Mouse (Mus musculus): ENCODE data around the gene Atrnl1. TPM values are rescaled to one million over a fixed set of nuclear protein-coding genes. Genes with fewer than 3 reads are reported as not detected.
"Not testable (repeated sequence)": the region's sequence is repeated elsewhere in the genome, so short reads cannot be mapped to it uniquely, and the experiment has no call there.

Gene Atrnl1
- polyA plus RNA-seq, 1 experiment: 4.2 TPM

DNA sequence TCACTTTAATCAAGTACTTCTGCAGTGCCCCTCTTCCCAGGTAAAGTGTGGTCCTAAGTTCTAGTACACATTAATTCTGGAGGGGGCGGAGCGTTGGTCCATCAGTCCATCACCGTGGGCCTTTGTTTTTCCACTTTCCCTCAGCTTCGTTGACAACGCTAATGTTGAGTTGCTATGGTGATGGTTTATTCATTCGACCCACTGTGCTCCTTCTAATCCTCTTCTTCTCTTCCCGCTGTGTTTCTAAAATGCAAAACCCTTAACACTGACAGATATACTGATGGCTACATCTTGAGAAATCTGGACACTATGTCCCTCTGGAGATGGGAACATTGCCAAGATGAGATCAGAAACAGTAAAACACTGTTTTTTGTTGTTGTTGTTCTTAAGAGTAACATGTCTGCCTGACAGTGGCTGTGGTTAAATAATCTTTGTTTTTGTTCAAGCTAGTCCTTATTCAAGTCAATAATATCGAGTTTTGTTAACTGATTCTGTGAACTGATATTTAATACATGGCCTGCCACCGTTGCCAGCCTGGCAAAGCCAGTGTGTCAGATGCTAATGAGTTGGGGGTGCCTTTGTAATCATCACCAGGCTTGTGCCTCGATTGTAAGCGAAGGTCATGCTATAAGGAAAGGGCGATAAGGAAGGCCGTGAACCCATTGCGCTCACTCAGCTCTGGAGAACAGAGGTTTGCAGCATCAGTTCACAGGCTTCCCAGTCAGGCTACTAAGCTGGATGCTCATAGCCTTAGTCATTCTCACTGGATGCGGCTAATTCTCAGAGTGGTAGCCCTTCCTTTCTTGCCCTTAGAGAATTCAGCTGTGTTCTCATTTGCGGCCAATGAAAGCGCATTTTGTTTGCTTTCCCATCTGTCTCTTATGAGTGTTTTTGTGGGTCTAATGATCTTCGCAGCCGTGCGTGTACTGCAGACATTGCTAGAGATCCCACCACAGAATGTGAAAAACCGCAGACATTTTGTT lies 375.4 kb downstream of the Atrnl1 start:
- TF ChIP-seq POLR2A (IDR thresholded peaks at IDR 0.05; ENCODE audit: borderline replicate concordance, control insufficient read depth, low read depth, low read length) (no peak), CTCF (IDR thresholded peaks at IDR 0.05; ENCODE audit: control insufficient read depth, insufficient read depth, low read length) (no peak)
- 90% methylated on average over 21 of the region's 21 CpGs for whole genome bisulfite sequencing
- no peaks in the 10 kb centered on the region; the same call in 1 of the 2 replicates for H3K4me1 ChIP-seq (ENCODE audit: control insufficient read depth, insufficient read depth, low read length)
- H3K27ac ChIP-seq (ENCODE audit: control insufficient read depth, insufficient read depth, low read depth, low read length, poor library complexity): no peak overlapping the region
- H3K4me3 ChIP-seq (replicated peaks; ENCODE audit: control insufficient read depth, low read depth, low read length): no peak overlapping the region

DNA sequence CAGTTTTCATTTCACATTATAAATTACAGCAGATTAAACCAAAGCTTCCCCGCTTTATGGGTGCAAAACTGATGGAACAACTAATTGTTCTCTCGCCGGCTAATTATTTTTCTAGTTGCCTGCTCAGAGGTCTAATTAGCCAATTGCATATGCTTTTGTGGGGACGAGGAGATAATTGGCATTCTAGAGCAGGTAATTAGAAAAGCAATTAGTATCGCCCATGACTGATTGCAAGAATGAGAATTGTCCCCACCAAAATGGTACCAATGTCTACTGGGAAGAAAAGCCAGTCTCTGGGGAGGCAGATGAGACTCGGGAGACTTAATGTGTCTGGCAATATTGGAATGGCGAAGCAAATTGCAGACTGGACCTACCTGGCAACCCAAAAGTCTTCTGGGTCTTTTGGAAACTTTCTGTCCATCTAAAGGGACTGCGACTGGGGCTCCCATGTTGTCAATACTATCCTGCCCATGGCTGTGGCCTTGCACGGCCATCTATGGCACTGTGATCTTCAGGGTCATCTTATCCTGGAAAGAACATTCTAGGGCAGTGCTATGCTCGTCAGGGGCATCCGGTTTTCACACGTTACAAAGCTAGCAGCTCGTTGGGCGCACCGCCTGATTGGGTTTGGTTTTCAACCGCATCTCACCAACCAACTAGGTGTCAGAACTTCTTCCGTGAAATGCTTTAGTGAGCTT lies 377.0 kb downstream of the Atrnl1 start:
- no peak for TF ChIP-seq POLR2A (IDR thresholded peaks at IDR 0.05; ENCODE audit: borderline replicate concordance, control insufficient read depth, low read depth, low read length)
- TF ChIP-seq CTCF (IDR thresholded peaks at IDR 0.05; ENCODE audit: control insufficient read depth, insufficient read depth, low read length): no peak
- Histone ChIP-seq H3K4me3 (replicated peaks; ENCODE audit: control insufficient read depth, low read depth, low read length) (no peak overlapping the region), H3K27ac (ENCODE audit: control insufficient read depth, insufficient read depth, low read depth, low read length, poor library complexity) (no peak overlapping the region), H3K4me1 (ENCODE audit: control insufficient read depth, insufficient read depth, low read length) (no peaks in the 10 kb centered on the region; the same call in 1 of the 2 replicates)
- WGBS: 85% methylated on average over 17 of the region's 17 CpGs

DNA sequence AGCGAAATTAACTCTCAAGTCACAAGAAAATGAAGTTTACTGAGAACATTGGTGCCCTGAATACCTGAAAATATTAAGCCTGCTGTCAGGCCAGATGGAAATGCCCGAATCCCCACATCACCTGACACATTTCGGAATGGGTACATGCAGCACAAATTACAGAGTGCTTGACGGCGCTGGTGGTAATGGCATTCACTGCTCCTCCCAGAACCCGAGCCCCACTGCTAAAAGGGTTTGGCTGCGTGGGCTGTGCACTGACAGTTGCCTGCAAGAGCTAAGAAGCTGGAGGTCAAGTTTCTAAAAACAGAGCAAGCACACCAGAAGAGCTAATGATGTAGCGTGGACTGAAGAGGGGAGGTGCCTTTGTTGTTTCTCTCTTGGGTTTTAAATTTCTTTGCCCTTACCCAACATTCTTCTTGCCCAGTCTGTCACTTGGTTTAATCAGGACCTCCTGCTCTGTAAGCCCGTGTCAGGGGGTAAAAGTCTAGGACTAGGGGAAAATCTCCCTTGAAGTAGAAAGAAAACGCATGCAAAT lies 377.8 kb downstream of the Atrnl1 start:
- WGBS: 82% methylated on average over 10 of the region's 10 CpGs
- Histone ChIP-seq H3K4me1 (ENCODE audit: control insufficient read depth, insufficient read depth, low read length) (no peaks in the 10 kb centered on the region; the same call in 1 of the 2 replicates), H3K27ac (ENCODE audit: control insufficient read depth, insufficient read depth, low read depth, low read length, poor library complexity) (no peak overlapping the region), H3K4me3 (replicated peaks; ENCODE audit: control insufficient read depth, low read depth, low read length) (no peak overlapping the region)
- TF ChIP-seq POLR2A (IDR thresholded peaks at IDR 0.05; ENCODE audit: borderline replicate concordance, control insufficient read depth, low read depth, low read length): no peak
- TF ChIP-seq CTCF (IDR thresholded peaks at IDR 0.05; ENCODE audit: control insufficient read depth, insufficient read depth, low read length): no peak

DNA sequence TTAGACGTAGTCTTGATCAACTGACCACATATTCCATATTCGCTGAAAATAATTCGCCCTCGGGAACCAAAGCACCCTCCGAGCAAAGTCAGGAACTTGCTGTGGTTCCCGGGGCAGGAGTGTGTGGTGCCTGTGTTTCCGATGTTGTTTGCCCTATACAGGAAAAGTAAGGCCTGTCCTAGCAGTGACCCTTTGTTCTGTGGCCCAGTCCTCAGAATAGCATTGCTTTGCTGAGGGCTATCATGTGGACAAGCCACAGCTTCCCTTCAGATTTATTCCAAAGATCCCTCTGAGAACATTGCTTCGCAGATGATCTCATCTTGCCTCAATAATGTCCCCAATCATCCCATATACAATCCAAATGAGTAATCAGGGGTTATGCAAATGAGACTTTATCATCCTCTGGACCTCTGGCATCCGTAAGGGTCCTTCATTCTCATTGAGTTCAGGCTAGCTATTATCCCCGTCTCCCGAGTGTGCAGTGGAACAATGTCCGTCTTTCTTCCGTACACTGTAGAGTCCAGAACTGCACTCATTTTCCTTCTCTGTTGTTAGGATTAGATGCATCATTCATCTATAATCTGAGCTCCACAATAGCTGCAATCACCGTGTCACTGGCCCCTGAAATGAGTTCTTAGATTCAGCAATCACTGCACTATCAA lies 380.4 kb downstream of the Atrnl1 start:
- TF ChIP-seq POLR2A (IDR thresholded peaks at IDR 0.05; ENCODE audit: borderline replicate concordance, control insufficient read depth, low read depth, low read length): no peak
- TF ChIP-seq CTCF (IDR thresholded peaks at IDR 0.05; ENCODE audit: control insufficient read depth, insufficient read depth, low read length): no peak
- Histone ChIP-seq H3K27ac (ENCODE audit: control insufficient read depth, insufficient read depth, low read depth, low read length, poor library complexity) (no peak overlapping the region), H3K4me1 (ENCODE audit: control insufficient read depth, insufficient read depth, low read length) (no peaks in the 10 kb centered on the region; the same call in none of the 2 replicates), H3K4me3 (replicated peaks; ENCODE audit: control insufficient read depth, low read depth, low read length) (no peak overlapping the region)
- WGBS: 73% methylated on average over 14 of the region's 14 CpGs

DNA sequence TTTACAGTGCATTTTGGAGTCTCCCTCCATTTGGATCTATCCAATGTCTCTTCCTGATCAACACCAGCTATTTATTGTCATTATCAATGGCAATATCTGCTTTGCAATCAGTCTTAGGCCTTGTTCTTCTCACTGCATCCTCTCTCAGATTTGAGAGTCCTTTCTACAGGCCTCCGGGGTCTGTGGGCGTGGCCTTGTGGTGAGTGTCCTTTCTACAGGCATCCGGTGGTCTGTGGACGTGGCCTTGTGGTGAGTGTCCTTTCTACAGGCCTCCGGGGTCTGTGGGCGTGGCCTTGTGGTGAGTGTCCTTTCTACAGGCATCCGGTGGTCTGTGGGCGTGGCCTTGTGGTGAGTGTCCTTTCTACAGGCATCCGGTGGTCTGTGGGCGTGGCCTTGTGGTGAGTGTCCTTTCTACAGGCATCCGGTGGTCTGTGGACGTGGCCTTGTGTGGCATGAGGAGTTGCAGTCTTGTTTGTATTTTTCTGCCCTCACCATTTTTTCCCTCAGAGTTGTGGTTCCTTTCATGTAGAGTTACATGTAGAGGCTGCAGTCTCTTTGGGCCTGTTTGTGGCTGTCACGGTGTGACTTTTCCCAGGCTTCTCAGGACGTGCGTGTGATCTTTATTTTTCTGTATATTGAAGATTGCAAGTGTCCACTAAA lies 383.5 kb downstream of the Atrnl1 start:
- H3K4me3 ChIP-seq (replicated peaks; ENCODE audit: control insufficient read depth, low read depth, low read length); H3K27ac ChIP-seq (ENCODE audit: control insufficient read depth, insufficient read depth, low read depth, low read length, poor library complexity); H3K4me1 ChIP-seq (ENCODE audit: control insufficient read depth, insufficient read depth, low read length): not testable (repeated sequence)
- 18% methylated on average over 15 of the region's 15 CpGs for WGBS

DNA sequence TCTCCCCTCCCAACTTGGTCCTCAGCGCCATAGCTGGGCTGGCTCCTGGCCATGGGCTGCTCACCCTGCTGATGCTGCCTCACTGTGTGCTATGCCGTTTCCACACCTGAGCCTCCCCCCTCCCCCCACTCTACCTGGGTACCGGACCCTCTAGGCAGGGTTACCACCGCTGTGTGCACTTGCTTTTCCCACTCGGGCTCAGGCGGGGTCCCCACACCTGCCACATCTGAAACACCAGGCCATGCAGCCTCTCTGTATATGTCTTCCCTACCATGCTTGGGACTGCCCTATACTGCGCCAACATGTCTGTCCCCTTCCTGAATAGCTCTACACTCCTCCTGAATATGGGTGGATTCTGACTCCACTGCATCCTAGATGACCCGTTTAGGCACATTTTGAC lies 384.2 kb downstream of the Atrnl1 start:
- H3K4me1 ChIP-seq (ENCODE audit: control insufficient read depth, insufficient read depth, low read length): no peaks in the 10 kb centered on the region; the same call in 1 of the 2 replicates
- no peak overlapping the region for H3K27ac ChIP-seq (ENCODE audit: control insufficient read depth, insufficient read depth, low read depth, low read length, poor library complexity)
- no peak overlapping the region for H3K4me3 ChIP-seq (replicated peaks; ENCODE audit: control insufficient read depth, low read depth, low read length)
- 85% methylated on average over 8 of the region's 8 CpGs for WGBS
- TF ChIP-seq POLR2A (IDR thresholded peaks at IDR 0.05; ENCODE audit: borderline replicate concordance, control insufficient read depth, low read depth, low read length) (no peak), CTCF (IDR thresholded peaks at IDR 0.05; ENCODE audit: control insufficient read depth, insufficient read depth, low read length) (no peak)

DNA sequence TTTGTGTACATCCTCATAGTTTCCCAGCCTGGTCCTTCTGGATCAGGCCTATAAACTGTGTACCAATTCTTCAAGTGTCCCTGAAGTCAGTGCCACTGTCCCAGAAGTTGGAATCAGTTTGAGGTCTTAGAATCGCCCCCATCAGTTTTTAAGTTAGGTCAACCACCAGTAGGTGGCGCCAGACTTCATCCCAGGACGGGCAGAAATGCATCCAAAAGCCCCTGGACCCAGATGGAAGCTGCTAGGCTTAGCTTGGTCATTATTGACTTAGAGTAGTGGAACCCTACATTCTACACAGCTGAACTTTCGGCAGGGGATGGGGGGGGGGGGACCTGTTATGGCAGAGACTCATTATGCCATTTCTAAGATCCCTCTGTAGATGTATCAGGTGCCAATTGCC lies 387.1 kb downstream of the Atrnl1 start:
- no peak for TF ChIP-seq POLR2A (IDR thresholded peaks at IDR 0.05; ENCODE audit: borderline replicate concordance, control insufficient read depth, low read depth, low read length)
- peak; percentile 65 for TF ChIP-seq CTCF (IDR thresholded peaks at IDR 0.05; ENCODE audit: control insufficient read depth, insufficient read depth, low read length)
- WGBS: 58% methylated on average over 4 of the region's 4 CpGs
- no peak overlapping the region for H3K27ac ChIP-seq (ENCODE audit: control insufficient read depth, insufficient read depth, low read depth, low read length, poor library complexity)
- no peak overlapping the region for H3K4me3 ChIP-seq (replicated peaks; ENCODE audit: control insufficient read depth, low read depth, low read length)
- no peaks in the 10 kb centered on the region; the same call in 1 of the 2 replicates for H3K4me1 ChIP-seq (ENCODE audit: control insufficient read depth, insufficient read depth, low read length)

All from bone marrow, adult 2 months (tissue).